Mouse (Mus musculus): ENCODE results near the gene Babam2. TPM values are rescaled to one million over a fixed set of nuclear protein-coding genes. Genes with fewer than 3 reads are reported as not detected.

Gene Babam2
- total and polyA plus RNA-seq, 2 experiments from 2014 or later, result 39.1 to 51.3 TPM

GRCm38 (mm10) chr5:31950532-31950931, 253.0 kb downstream of the Babam2 start:
- TF ChIP-seq CTCF (IDR thresholded peaks at IDR 0.05; ENCODE audit: low read depth) (no peak), EP300 (IDR thresholded peaks at IDR 0.05; ENCODE audit: low read depth) (no peak)
- ATAC-seq (ENCODE audit: insufficient read depth, low read depth) (no peak), DNase-seq (ENCODE audit: low spot score) (no peak)
- Histone ChIP-seq H3K4me3 (ENCODE audit: low read depth, low read length) (no peak overlapping the region), H3K27me3 (ENCODE audit: control insufficient read depth, insufficient read depth, low read length) (no peaks in the 10 kb centered on the region), H3K4me2 (ENCODE audit: low read depth, low read length) (no peak overlapping the region), H3K36me3 (replicated peaks; ENCODE audit: control insufficient read depth, insufficient read depth, low read length) (no peaks in the 10 kb centered on the region), H3K4me1 (ENCODE audit: control insufficient read depth, insufficient read depth) (no peaks in the 10 kb centered on the region), H3K27ac (ENCODE audit: low read depth) (no peak overlapping the region), H3K9me3 (replicated peaks; ENCODE audit: control insufficient read depth, low read length) (no peaks in the 10 kb centered on the region), H3K9ac (replicated peaks; ENCODE audit: low read depth, low read length) (no peak overlapping the region)
- 81% methylated on average over 4 of the region's 4 CpGs for WGBS

DNA sequence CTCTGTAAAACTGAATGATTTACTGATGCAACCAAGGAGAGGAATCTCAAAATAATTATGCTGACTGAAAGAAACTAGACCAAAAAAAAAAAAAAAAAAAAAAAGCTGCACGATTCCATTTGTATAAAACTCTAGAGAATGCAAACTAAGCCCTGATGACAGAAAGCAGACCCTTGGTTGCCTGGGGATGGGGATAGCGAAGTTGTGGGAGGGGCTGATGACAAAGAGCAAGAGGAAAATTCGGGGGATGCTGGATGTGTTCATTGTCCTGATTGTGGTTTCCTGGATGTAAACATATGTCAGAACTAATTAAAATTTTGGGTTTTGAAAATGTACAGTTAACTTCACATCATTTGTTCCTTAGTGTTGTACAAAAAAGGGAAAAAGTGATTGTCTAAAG, 257.7 kb downstream of the Babam2 start:
- H3K9me3 ChIP-seq (replicated peaks; ENCODE audit: control insufficient read depth, low read length), result no peaks in the 10 kb centered on the region
- H3K36me3 ChIP-seq (replicated peaks; ENCODE audit: control insufficient read depth, insufficient read depth, low read length), result no peaks in the 10 kb centered on the region
- no peaks in the 10 kb centered on the region for H3K27me3 ChIP-seq (ENCODE audit: control insufficient read depth, insufficient read depth, low read length)
- H3K4me3 ChIP-seq (ENCODE audit: low read depth, low read length), result no peak overlapping the region
- DNase-seq (ENCODE audit: low spot score) (no peak), ATAC-seq (ENCODE audit: insufficient read depth, low read depth) (no peak)
- H3K4me1 ChIP-seq (ENCODE audit: control insufficient read depth, insufficient read depth), result no peaks in the 10 kb centered on the region
- no peak overlapping the region for H3K9ac ChIP-seq (replicated peaks; ENCODE audit: low read depth, low read length)
- H3K27ac ChIP-seq (ENCODE audit: low read depth), result no peak overlapping the region
- TF ChIP-seq EP300 (IDR thresholded peaks at IDR 0.05; ENCODE audit: low read depth) (no peak), CTCF (IDR thresholded peaks at IDR 0.05; ENCODE audit: low read depth) (no peak)
- H3K4me2 ChIP-seq (ENCODE audit: low read depth, low read length), result no peak overlapping the region
- 64% methylated on average over 3 of the region's 3 CpGs for WGBS

DNA sequence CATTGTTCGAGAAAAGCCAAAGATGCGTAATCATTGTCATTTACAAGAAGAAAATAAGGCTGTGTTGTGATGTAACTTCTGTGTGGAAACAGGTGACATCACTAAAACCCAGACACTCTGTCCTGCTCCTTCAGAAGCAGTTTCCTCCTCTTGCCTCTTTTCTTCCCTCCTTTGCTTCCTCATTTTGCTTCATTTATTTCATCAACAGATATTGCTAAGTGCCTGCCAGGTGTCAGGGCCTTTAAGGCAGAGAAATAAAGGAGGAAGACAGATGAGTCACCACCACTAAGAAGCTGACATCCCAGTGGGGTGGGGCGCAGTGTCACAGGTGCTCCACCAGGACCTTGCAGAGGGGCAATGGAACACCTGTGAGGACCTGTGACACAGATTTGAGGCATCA, 258.9 kb downstream of the Babam2 start:
- H3K36me3 ChIP-seq (replicated peaks; ENCODE audit: control insufficient read depth, insufficient read depth, low read length), result no peaks in the 10 kb centered on the region
- 90% methylated on average over 3 of the region's 3 CpGs for WGBS
- H3K4me1 ChIP-seq (ENCODE audit: control insufficient read depth, insufficient read depth), result no peaks in the 10 kb centered on the region
- TF ChIP-seq EP300 (IDR thresholded peaks at IDR 0.05; ENCODE audit: low read depth) (no peak), CTCF (IDR thresholded peaks at IDR 0.05; ENCODE audit: low read depth) (no peak)
- no peak overlapping the region for H3K4me2 ChIP-seq (ENCODE audit: low read depth, low read length)
- H3K9ac ChIP-seq (replicated peaks; ENCODE audit: low read depth, low read length), result no peak overlapping the region
- no peaks in the 10 kb centered on the region for H3K27me3 ChIP-seq (ENCODE audit: control insufficient read depth, insufficient read depth, low read length)
- DNase-seq (ENCODE audit: low spot score) (no peak), ATAC-seq (ENCODE audit: insufficient read depth, low read depth) (no peak)
- H3K4me3 ChIP-seq (ENCODE audit: low read depth, low read length), result no peak overlapping the region
- no peak overlapping the region for H3K27ac ChIP-seq (ENCODE audit: low read depth)
- no peaks in the 10 kb centered on the region for H3K9me3 ChIP-seq (replicated peaks; ENCODE audit: control insufficient read depth, low read length)

DNA sequence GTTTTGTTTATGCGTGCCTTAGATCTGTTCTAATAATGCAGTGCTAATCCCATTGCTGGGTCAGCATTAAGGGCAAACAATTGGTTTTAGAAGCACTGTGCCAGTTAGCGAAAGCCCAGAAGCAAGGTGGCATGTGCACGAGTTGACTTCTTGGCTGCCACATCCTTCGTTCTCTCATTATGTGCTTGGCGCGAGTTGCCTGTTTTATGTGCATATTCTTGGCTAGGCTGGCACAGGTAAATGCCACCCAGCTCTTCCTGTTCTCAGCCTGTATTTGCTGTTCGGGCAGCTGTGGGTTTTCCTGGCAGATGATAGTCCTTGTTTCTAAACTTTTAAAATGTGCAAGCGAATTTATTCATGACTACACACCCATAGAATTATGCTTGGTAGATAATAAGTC, 262.4 kb downstream of the Babam2 start:
- no peak overlapping the region for H3K4me3 ChIP-seq (ENCODE audit: low read depth, low read length)
- no peaks in the 10 kb centered on the region for H3K9me3 ChIP-seq (replicated peaks; ENCODE audit: control insufficient read depth, low read length)
- 96% methylated on average over 8 of the region's 8 CpGs for WGBS
- no peaks in the 10 kb centered on the region for H3K36me3 ChIP-seq (replicated peaks; ENCODE audit: control insufficient read depth, insufficient read depth, low read length)
- TF ChIP-seq EP300 (IDR thresholded peaks at IDR 0.05; ENCODE audit: low read depth), result no peak
- no peak for TF ChIP-seq CTCF (IDR thresholded peaks at IDR 0.05; ENCODE audit: low read depth)
- DNase-seq (ENCODE audit: low spot score) (no peak), ATAC-seq (ENCODE audit: insufficient read depth, low read depth) (no peak)
- no peaks in the 10 kb centered on the region for H3K27me3 ChIP-seq (ENCODE audit: control insufficient read depth, insufficient read depth, low read length)
- H3K27ac ChIP-seq (ENCODE audit: low read depth), result no peak overlapping the region
- H3K4me2 ChIP-seq (ENCODE audit: low read depth, low read length), result no peak overlapping the region
- H3K9ac ChIP-seq (replicated peaks; ENCODE audit: low read depth, low read length), result no peak overlapping the region
- no peaks in the 10 kb centered on the region for H3K4me1 ChIP-seq (ENCODE audit: control insufficient read depth, insufficient read depth)

GRCm38 (mm10) chr5:31961423-31961822, 263.9 kb downstream of the Babam2 start:
- no peaks in the 10 kb centered on the region; the same call in 1 of the 2 replicates for H3K4me1 ChIP-seq (ENCODE audit: control insufficient read depth, insufficient read depth)
- no peak overlapping the region for H3K4me2 ChIP-seq (ENCODE audit: low read depth, low read length)
- no peak overlapping the region for H3K9ac ChIP-seq (replicated peaks; ENCODE audit: low read depth, low read length)
- no peak overlapping the region for H3K27ac ChIP-seq (ENCODE audit: low read depth)
- H3K9me3 ChIP-seq (replicated peaks; ENCODE audit: control insufficient read depth, low read length), result no peaks in the 10 kb centered on the region
- 24% methylated on average over 2 of the region's 2 CpGs for WGBS
- ATAC-seq (ENCODE audit: insufficient read depth, low read depth) (no peak), DNase-seq (ENCODE audit: low spot score) (no peak)
- no peak for TF ChIP-seq CTCF (IDR thresholded peaks at IDR 0.05; ENCODE audit: low read depth)
- TF ChIP-seq EP300 (IDR thresholded peaks at IDR 0.05; ENCODE audit: low read depth), result no peak
- H3K27me3 ChIP-seq (ENCODE audit: control insufficient read depth, insufficient read depth, low read length), result no peaks in the 10 kb centered on the region
- H3K4me3 ChIP-seq (ENCODE audit: low read depth, low read length), result no peak overlapping the region
- H3K36me3 ChIP-seq (replicated peaks; ENCODE audit: control insufficient read depth, insufficient read depth, low read length), result no peaks in the 10 kb centered on the region

DNA sequence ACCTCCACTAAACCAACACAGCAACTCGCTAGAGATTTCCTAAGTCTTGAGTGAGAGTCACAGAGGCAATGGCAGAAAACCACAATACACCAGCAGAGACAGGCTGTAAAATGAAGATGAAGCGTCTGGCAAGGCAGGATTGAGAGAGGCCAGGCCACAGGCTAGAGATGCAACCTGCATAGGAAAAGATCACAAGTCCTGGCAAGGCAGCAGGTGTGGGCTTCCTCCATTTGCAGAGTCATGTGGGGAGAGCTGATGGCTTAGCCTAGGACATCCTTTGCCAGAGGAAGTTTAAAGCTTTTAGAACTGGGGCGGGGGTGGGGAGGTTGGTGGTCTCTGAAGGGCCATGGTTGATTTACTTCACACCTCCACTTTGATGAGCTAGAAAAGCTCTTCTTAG, 264.9 kb downstream of the Babam2 start:
- DNase-seq (ENCODE audit: low spot score) (no peak), ATAC-seq (ENCODE audit: insufficient read depth, low read depth) (no peak)
- Histone ChIP-seq H3K27ac (ENCODE audit: low read depth) (no peak overlapping the region), H3K4me3 (ENCODE audit: low read depth, low read length) (no peak overlapping the region), H3K27me3 (ENCODE audit: control insufficient read depth, insufficient read depth, low read length) (no peaks in the 10 kb centered on the region), H3K9me3 (replicated peaks; ENCODE audit: control insufficient read depth, low read length) (no peaks in the 10 kb centered on the region), H3K4me2 (ENCODE audit: low read depth, low read length) (no peak overlapping the region), H3K36me3 (replicated peaks; ENCODE audit: control insufficient read depth, insufficient read depth, low read length) (no peaks in the 10 kb centered on the region), H3K4me1 (ENCODE audit: control insufficient read depth, insufficient read depth) (no peaks in the 10 kb centered on the region; the same call in 1 of the 2 replicates), H3K9ac (replicated peaks; ENCODE audit: low read depth, low read length) (no peak overlapping the region)
- WGBS, result 84% methylated on average over 3 of the region's 3 CpGs
- TF ChIP-seq EP300 (IDR thresholded peaks at IDR 0.05; ENCODE audit: low read depth), result no peak
- no peak for TF ChIP-seq CTCF (IDR thresholded peaks at IDR 0.05; ENCODE audit: low read depth)
